In genomic region chr16:17798321-17799180, GRCm38 (mm10) we compare ENCODE assay signal across 7 mouse cellular contexts. TPM values are rescaled to one million over a fixed set of nuclear protein-coding genes. Genes with fewer than 3 reads are reported as not detected.
DNase-seq lines count a peak whose midpoint lies in the region; ATAC-seq lines count a peak whose summit lies in the region.

No protein-coding gene starts in this region.

- H3K36me3 ChIP-seq in forebrain, embryonic 13.5 days (ENCODE audit: poor library complexity, severe bottlenecking) = peaks cover under 1% of the 10 kb centered on the region; the same call in 1 of the 2 replicates
- peaks cover 41% of the 10 kb centered on the region for H3K36me3 ChIP-seq in limb, embryonic 10.5 days
- no peaks in the 10 kb centered on the region for H3K36me3 ChIP-seq in midbrain, embryonic 12.5 days

- peaks cover 84% of the 10 kb centered on the region for H3K27me3 ChIP-seq in forebrain, embryonic 13.5 days
- H3K27me3 ChIP-seq in limb, embryonic 10.5 days (ENCODE audit: low read depth, poor library complexity, severe bottlenecking) = peaks cover 59% of the 10 kb centered on the region
- H3K27me3 ChIP-seq in midbrain, embryonic 12.5 days = peaks cover 96% of the 10 kb centered on the region

- H3K4me3 ChIP-seq in forebrain, embryonic 13.5 days = peak overlapping the region; percentile 50
- H3K4me3 ChIP-seq in limb, embryonic 10.5 days = peak overlapping the region; percentile 78
- H3K4me3 ChIP-seq in midbrain, embryonic 12.5 days = peak overlapping the region; percentile 53

- peak overlapping the region; percentile 82 for H3K4me2 ChIP-seq in forebrain, embryonic 13.5 days
- peak overlapping the region; percentile 88 for H3K4me2 ChIP-seq in midbrain, embryonic 12.5 days (replicated peaks)

- ATAC-seq in forebrain, embryonic 13.5 days = peak; percentile 29; the same call in 1 of the 2 replicates
- peak; percentile 50; the same call in 1 of the 2 replicates for ATAC-seq in midbrain, embryonic 12.5 days (ENCODE audit: low FRiP score, low read depth)

- peaks cover 37% of the 10 kb centered on the region for H3K4me1 ChIP-seq in forebrain, embryonic 13.5 days
- H3K4me1 ChIP-seq in limb, embryonic 10.5 days = peaks cover 81% of the 10 kb centered on the region
- H3K4me1 ChIP-seq in midbrain, embryonic 12.5 days = peaks cover 34% of the 10 kb centered on the region

- DNase-seq in embryo, embryonic 10 days (ENCODE audit: low spot score) = peak; percentile 72
- peak; percentile 59 to 64 for DNase-seq in heart, postnatal 36 days
- DNase-seq in limb, embryonic 10.5 days (ENCODE audit: low spot score) = peak; percentile 89
- DNase-seq in cerebellum, adult 11 months = no peak
- no peak for DNase-seq in spleen, adult 12 weeks (ENCODE audit: low spot score)

- peak overlapping the region; percentile 36 for H3K9ac ChIP-seq in forebrain, embryonic 13.5 days
- peak overlapping the region; percentile 28; the same call in 1 of the 2 replicates for H3K9ac ChIP-seq in midbrain, embryonic 12.5 days (replicated peaks)

- intact Hi-C loops in heart, postnatal 36 days (cut with DNase I) = no loop called here

- no peaks in the 10 kb centered on the region for H3K9me3 ChIP-seq in forebrain, embryonic 13.5 days (replicated peaks)
- H3K9me3 ChIP-seq in limb, embryonic 10.5 days (replicated peaks) = no peaks in the 10 kb centered on the region
- no peaks in the 10 kb centered on the region for H3K9me3 ChIP-seq in midbrain, embryonic 12.5 days

- WGBS in forebrain, embryonic 13.5 days = 1% methylated on average over 36 of the region's 45 CpGs
- WGBS in limb, embryonic 10.5 days = 2% methylated on average over 43 of the region's 45 CpGs
- WGBS in midbrain, embryonic 12.5 days = under 1% methylated on average over 31 of the region's 45 CpGs

- H3K27ac ChIP-seq in forebrain, embryonic 13.5 days = no peak overlapping the region
- peak overlapping the region; percentile 99 for H3K27ac ChIP-seq in limb, embryonic 10.5 days
- no peak overlapping the region for H3K27ac ChIP-seq in midbrain, embryonic 12.5 days (replicated peaks)

RNA-seq across cellular contexts. Expression of gene Scarf2, which starts 1.5 kb away (rescaled TPM):
- polyA plus RNA-seq in forebrain, embryonic 13.5 days (2015; fragmentation: Nextera tagmentation; extraction: Ambion mirVana) = 0.76 and 1.1 TPM in 2 replicates
- 1 to 10 TPM; 4.5 to 4.9 TPM for total RNA-seq in heart, postnatal 36 days (2021)
- 16.8 and 24.5 TPM in 2 replicates for polyA plus RNA-seq in limb, embryonic 10.5 days (2016; fragmentation: Nextera tagmentation; extraction: Ambion mirVana)
- 10.1 and 12.1 TPM in 2 replicates for polyA plus RNA-seq in midbrain, embryonic 12.5 days (2016; fragmentation: Nextera tagmentation; extraction: Ambion mirVana)

RNA-seq across cellular contexts. Expression of gene B830017H08Rik, which starts 34.4 kb away (rescaled TPM):
- polyA plus RNA-seq in forebrain, embryonic 13.5 days (2015; fragmentation: Nextera tagmentation; extraction: Ambion mirVana) = 0.27 and 0.55 TPM in 2 replicates
- total RNA-seq in heart, postnatal 36 days (2021) = not detected
- 0.55 and 0.61 TPM in 2 replicates for polyA plus RNA-seq in limb, embryonic 10.5 days (2016; fragmentation: Nextera tagmentation; extraction: Ambion mirVana)
- polyA plus RNA-seq in midbrain, embryonic 12.5 days (2016; fragmentation: Nextera tagmentation; extraction: Ambion mirVana) = 0.45 and 0.55 TPM in 2 replicates

RNA-seq across cellular contexts. Expression of gene Klhl22, which starts 39.1 kb away (rescaled TPM):
- polyA plus RNA-seq in forebrain, embryonic 13.5 days (2015; fragmentation: Nextera tagmentation; extraction: Ambion mirVana) = 53.4 and 55.6 TPM in 2 replicates
- total RNA-seq in heart, postnatal 36 days (2021) = 10 to 100 TPM; 17.2 to 20.2 TPM
- 70.4 and 81.3 TPM in 2 replicates for polyA plus RNA-seq in limb, embryonic 10.5 days (2016; fragmentation: Nextera tagmentation; extraction: Ambion mirVana)
- 52.8 and 57.9 TPM in 2 replicates for polyA plus RNA-seq in midbrain, embryonic 12.5 days (2016; fragmentation: Nextera tagmentation; extraction: Ambion mirVana)

RNA-seq across cellular contexts. Expression of gene Car15, which starts 39.6 kb away (rescaled TPM):
- polyA plus RNA-seq in forebrain, embryonic 13.5 days (2015; fragmentation: Nextera tagmentation; extraction: Ambion mirVana) = 4.5 and 6.1 TPM in 2 replicates
- 1 to 10 TPM; 2.1 TPM for total RNA-seq in heart, postnatal 36 days (2021)
- polyA plus RNA-seq in limb, embryonic 10.5 days (2016; fragmentation: Nextera tagmentation; extraction: Ambion mirVana) = 2.5 and 3.4 TPM in 2 replicates
- polyA plus RNA-seq in midbrain, embryonic 12.5 days (2016; fragmentation: Nextera tagmentation; extraction: Ambion mirVana) = 4.4 and 5.8 TPM in 2 replicates

Comparison
In these comparisons a context has a peak if more than half of its experiments do, and no peak if none do; other contexts are left out.
1. DNase-seq: peak in embryo, embryonic 10 days (single experiment), heart, postnatal 36 days (2 of 2) and limb, embryonic 10.5 days (single experiment); none in cerebellum, adult 11 months (single experiment) and spleen, adult 12 weeks (single experiment).
2. Peak in every context shown above with its lines, with median percentiles within 50 percentile points of each other: H3K4me3 ChIP-seq.